Mouse (Mus musculus): ENCODE measurements around the gene Golt1a.

The Golt1a gene

GRCm38 (mm10) chr1:133309652-133310267 lies at the start of gene Golt1a:
Golt1a (plus strand) TSS chr1:133309800.
- no peak for DNase-seq (ENCODE audit: low spot score)

GRCm38 (mm10) chr1:133262628-133263027 lies 47.0 kb upstream of the Golt1a start:
- no peak for DNase-seq (ENCODE audit: low spot score)

GRCm38 (mm10) chr1:133263134-133263533 lies 46.5 kb upstream of the Golt1a start:
- DNase-seq (ENCODE audit: low spot score): no peak

- no peak for DNase-seq (ENCODE audit: low spot score)
Measured at GRCm38 (mm10) chr1:133264367-133264766, 45.2 kb upstream of the Golt1a start.

- no peak for DNase-seq (ENCODE audit: low spot score)
Measured at GRCm38 (mm10) chr1:133265114-133265766, 44.4 kb upstream of the Golt1a start.

GRCm38 (mm10) chr1:133267094-133267493 lies 42.5 kb upstream of the Golt1a start:
- no peak for DNase-seq (ENCODE audit: low spot score)

GRCm38 (mm10) chr1:133267813-133268492 lies 41.6 kb upstream of the Golt1a start:
- DNase-seq (ENCODE audit: low spot score): no peak

- no peak for DNase-seq (ENCODE audit: low spot score)
Measured at GRCm38 (mm10) chr1:133268503-133268902, 41.1 kb upstream of the Golt1a start.

GRCm38 (mm10) chr1:133270336-133270735 lies 39.3 kb upstream of the Golt1a start:
- DNase-seq (ENCODE audit: low spot score): no peak

- DNase-seq (ENCODE audit: low spot score): no peak
Measured at GRCm38 (mm10) chr1:133274163-133274562, 35.4 kb upstream of the Golt1a start.

GRCm38 (mm10) chr1:133276983-133277382 lies 32.6 kb upstream of the Golt1a start:
- no peak for DNase-seq (ENCODE audit: low spot score)

- DNase-seq (ENCODE audit: low spot score): no peak
Measured at GRCm38 (mm10) chr1:133278539-133278938, 31.1 kb upstream of the Golt1a start.

GRCm38 (mm10) chr1:133278946-133279631 lies 30.5 kb upstream of the Golt1a start:
- DNase-seq (ENCODE audit: low spot score): no peak

- no peak for DNase-seq (ENCODE audit: low spot score)
Measured at GRCm38 (mm10) chr1:133279632-133280093, 29.9 kb upstream of the Golt1a start.

GRCm38 (mm10) chr1:133280537-133280936 lies 29.1 kb upstream of the Golt1a start:
- DNase-seq (ENCODE audit: low spot score): no peak

- no peak for DNase-seq (ENCODE audit: low spot score)
Measured at GRCm38 (mm10) chr1:133285907-133286306, 23.7 kb upstream of the Golt1a start.

- DNase-seq (ENCODE audit: low spot score): no peak
Measured at GRCm38 (mm10) chr1:133287051-133287450, 22.5 kb upstream of the Golt1a start.

GRCm38 (mm10) chr1:133287880-133288279 lies 21.7 kb upstream of the Golt1a start:
- DNase-seq (ENCODE audit: low spot score): no peak

GRCm38 (mm10) chr1:133291888-133292287 lies 17.7 kb upstream of the Golt1a start:
- DNase-seq (ENCODE audit: low spot score): no peak

GRCm38 (mm10) chr1:133292608-133293007 lies 17.0 kb upstream of the Golt1a start:
- DNase-seq (ENCODE audit: low spot score): no peak

GRCm38 (mm10) chr1:133296376-133296775 lies 13.2 kb upstream of the Golt1a start:
- DNase-seq (ENCODE audit: low spot score): no peak

GRCm38 (mm10) chr1:133298816-133299215 lies 10.8 kb upstream of the Golt1a start:
- DNase-seq (ENCODE audit: low spot score): no peak

GRCm38 (mm10) chr1:133302540-133302939 lies 7.1 kb upstream of the Golt1a start:
- no peak for DNase-seq (ENCODE audit: low spot score)

Data from spleen, adult 12 weeks (tissue).